Mouse (Mus musculus): ENCODE measurements at regions not wholly inside any gene's neighbourhood (a gene's known extent, or its start where the extent isn't known, plus 50 kb on each side); places are given as distances from the start of the nearest gene placed in this dataset.

DNA sequence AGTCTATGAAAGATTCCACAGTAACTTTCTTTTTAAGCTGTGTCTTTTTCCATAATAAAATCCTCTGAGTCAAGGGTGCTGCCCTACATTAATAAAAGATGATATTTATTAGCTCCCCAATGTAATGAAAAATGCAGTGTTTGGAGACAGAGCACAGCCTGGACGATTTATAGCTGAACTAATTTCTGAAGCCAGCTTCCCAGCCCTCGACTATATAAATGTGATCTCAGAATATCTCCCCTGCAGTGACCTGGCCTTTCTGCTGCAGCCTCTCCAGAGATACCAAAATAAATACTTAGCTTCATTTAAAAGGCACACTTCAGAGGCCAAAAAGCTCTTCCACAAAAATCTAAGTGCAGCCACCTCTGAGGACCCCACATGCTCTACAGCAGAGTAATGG lies 534.7 kb downstream of the Zfp619 start:
- intact Hi-C loops (cut with DNase I) = no loop called here

DNA sequence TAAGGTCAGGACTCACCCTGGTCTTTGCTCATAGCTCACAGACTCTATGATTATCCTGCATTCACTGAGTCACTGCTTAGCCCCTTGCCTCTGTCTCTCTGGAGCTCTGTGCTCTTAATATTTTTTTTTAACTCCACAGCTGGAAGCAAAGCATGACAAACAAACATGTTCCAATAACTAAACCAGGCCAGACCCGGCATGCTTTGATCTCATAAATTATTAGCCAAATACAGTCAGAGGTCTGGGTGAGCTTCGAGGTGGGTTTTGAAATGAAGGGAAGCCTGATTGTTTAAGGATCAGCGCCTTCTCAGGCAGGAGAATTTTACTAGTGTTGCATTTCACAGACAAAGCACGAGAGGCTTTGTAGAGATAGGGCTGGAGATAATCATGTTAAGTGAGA lies 541.3 kb downstream of the Zfp619 start:
- intact Hi-C loops (cut with DNase I) = no loop called here

DNA sequence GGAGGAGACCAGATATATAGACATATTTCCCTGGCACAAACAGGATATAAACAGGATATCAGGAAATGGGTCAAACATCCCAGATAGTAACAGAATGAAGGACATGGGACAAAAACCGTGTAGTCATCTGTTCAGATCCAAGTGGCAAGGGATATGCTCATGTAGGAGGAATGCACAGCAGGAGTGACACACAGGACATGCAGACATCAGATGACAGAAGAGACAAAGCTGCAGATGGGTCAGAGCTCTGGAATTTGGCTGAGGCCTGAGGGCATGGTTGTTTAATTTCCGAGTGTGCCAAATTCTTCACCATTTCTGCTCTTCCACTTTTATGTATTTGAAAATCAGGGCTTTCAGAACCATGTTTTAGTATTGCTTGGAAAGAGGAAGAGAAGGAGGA lies 547.1 kb downstream of the Zfp619 start:
- intact Hi-C loops (cut with DNase I) = no loop called here

DNA sequence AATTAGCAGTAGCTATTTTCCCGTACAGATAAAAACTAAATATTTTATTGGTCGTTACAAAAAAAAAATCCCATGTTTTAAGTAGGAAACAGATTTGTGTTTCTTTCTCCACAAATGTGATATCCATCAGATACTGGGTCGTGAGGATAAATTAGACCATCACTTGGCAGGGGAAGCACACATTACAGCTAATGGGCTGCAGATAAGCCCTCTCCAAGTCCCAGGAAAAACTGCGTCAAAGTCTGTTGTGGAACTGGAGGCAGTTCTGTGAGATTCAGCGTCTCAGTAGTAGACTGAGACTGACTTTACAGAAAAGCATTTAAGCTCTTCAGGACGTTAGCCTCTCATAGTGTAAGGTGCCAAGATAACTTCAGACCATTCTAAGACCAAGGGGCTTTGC lies 548.0 kb downstream of the Zfp619 start:
- intact Hi-C loops (cut with DNase I) = no loop called here

DNA sequence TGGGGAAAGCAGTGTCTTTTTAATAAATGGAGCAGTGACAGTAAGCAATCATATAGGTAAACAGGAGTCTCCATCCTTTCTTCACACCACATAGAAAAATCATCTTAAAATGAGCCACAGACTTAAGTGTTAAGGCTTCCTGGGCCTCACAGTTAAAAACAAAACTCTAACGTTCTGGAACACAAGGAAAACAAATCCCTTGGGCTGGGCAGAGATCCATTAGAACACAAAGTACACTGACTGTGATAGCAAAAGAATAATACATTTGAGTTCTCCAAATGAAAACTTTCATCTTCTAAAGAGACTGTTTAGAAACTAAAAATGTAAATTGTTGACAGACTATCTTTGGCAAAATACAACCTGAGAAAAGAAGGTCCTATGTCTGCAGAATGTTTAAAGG lies 549.8 kb downstream of the Zfp619 start:
- intact Hi-C loops (cut with DNase I) = no loop called here

DNA sequence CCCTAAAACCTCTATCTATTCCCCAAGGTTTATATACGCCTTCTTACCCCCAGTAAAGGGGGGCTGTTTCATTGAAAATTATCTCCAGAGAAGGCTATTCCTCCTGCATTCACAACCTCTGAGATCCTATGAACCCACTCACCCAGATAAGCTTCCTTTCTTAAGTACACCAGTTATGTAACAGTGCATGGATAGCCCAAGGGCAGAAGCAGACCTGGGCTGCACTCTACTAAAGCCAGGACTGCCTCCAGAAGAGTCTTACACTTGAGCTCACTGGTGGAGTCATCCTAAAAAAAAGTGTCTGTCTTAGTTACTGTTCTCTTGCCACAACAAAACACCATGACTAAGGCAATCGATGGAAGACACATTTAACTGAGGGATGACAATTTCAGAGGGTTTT lies 553.7 kb downstream of the Zfp619 start:
- intact Hi-C loops (cut with DNase I) = no loop called here

DNA sequence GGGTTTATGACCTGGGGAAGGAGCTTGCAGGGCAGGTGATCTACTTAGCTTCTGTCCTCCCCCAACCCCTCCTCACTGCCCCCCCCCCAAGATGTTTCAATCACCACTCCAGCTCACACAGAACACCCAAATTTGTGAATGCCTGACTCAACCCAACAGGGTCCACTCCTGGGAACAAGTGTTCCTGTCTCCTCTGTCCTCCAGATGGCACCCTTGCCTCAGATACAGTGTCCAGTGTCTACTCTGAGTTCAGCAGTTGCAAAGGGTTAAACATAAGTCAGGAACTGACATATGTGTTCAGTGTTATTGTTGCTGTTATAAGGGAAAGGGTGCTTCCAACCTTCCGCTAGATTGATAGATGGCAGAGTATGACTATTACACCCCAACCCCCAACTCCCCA lies 554.9 kb downstream of the Zfp619 start:
- intact Hi-C loops (cut with DNase I) = no loop called here

DNA sequence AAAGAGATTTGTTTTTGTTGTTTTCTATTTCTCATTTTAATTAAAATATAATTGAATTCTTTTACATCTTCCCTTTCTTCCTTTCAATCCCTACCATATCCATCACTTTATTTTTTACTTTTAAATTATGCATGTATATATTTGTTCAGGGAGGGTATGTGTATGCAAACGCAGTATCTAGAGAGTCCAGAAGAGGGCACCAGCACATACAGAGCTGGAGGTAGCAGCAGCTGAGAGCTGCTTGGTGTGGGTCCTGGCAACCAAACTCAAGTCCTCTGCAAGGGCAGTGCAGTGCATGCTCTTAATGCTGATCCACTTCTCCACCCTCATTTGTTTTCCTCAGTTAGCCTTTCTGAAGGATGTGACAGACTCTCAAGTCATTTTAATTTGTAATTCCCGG lies 568.7 kb downstream of the Zfp619 start:
- intact Hi-C loops (cut with DNase I) = loop anchor here (2.0 to 10.0 kb wide), 3 partner anchors 187 to 371 kb away; no protein-coding TSS in a partner anchor

DNA sequence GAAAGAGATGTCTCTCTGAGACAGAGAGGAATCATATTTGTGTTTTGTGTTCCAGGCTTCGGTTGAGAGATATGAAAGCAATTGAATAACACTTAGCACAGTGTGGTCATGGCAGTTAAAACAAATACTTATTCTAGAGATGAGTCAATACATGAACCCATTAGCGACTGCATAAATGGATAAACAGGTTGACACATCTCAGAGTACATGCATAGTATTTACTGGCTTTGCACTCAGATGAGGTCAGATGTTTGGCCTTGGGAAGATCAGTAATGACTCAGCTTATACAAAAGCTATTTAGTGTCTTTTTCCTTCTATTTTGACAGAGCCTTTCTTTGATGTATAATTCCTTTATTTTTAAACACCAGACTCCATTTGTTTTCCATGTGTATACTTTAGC lies 579.5 kb downstream of the Zfp619 start:
- intact Hi-C loops (cut with DNase I) = no loop called here

DNA sequence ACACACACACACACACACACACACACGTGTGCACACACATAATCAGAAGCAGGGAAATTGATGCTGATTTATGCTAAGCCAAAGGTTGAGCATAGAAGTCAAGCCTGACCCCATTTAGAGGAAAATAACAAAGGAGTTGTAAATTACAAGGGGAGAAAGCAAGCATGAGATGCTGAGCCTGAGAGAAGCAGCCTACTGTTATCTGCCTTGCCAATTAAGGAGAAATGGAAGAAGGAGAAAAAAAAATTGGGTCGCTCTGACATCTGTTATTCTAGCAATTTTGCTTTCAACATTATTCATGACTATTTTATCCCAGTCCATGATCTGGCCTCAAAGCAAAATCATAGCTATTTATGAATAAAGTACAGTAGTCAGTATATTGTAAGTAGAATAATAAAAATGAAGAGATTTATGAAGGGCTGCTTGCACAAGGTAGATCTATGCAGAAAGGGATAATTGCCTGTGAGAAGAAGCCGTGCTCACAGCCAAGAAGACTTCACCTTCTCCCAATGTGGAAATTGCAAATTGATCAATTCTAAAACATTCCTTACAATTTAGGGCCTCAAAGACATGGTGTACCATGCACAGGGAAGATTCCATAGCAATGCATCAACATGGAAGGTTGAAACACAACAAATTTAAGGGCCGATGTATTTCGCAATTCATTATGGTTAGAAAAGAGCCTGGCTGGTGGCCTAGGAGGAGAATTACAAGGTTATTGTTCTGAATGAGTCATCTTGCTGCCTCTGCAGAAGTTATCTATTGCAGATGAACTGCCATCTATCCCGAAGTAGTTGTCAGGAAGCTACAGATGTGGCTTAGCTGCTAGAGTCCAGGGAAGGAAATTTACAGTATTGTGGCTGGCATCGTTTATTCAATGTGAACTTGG lies 585.7 kb downstream of the Zfp619 start:
- intact Hi-C loops (cut with DNase I) = no loop called here

DNA sequence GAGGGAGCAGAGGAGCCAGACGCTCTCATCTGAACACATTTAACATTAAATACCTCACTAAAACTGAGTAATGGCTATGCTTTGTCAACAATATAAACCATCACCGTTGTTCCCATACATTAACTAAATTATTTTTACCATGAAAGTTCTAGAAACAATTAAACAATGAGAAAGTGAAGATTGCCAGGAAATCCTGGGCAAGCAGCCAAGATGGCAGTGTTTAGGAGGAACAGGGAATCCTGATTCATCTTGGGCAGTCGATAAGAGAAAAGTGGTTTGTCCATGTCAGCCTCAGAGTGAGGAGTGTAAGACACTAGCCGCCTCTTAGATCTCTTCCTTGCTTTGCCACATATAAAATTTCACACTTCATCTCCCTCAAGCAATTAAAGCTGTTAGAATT lies 625.3 kb downstream of the Zfp619 start:
- intact Hi-C loops (cut with DNase I) = no loop called here

DNA sequence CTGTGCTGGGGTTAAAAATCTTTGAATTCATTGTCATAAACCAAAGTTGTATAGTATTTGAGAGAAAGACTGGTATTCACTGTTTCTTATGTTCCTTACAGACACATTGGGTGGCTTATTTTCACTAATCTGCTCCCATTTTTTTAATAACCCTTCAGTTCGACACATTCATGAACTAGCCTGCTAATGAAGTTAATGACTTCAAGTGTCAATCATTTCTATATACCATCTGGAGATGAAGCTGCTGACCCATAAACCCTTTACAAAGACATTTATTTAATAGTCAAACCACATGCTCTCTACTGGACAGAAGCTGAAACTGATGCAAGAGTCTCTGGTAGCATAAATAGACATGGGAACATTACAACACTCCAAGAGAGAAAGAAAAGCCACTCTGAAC lies 626.9 kb downstream of the Zfp619 start:
- intact Hi-C loops (cut with DNase I) = no loop called here

DNA sequence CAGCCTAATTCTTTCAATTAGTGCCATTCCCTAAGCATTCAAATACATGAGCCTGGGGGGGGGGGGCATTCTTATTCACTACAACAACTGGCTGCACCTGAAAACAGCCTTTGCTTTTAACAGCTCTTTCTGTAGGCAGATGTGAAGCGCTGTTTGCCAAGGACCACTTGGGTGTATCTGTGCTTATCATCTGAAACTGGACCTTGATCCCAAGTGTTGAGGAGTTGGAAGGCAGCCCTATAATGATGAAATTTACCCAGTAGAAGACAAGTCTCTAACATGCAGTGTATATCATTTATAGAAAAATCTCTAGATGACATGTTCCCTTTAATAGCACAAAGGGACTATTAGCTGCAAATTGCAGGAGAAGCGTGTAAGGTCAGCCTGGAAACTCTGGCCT lies 660.0 kb downstream of the Zfp619 start:
- intact Hi-C loops (cut with DNase I) = no loop called here

DNA sequence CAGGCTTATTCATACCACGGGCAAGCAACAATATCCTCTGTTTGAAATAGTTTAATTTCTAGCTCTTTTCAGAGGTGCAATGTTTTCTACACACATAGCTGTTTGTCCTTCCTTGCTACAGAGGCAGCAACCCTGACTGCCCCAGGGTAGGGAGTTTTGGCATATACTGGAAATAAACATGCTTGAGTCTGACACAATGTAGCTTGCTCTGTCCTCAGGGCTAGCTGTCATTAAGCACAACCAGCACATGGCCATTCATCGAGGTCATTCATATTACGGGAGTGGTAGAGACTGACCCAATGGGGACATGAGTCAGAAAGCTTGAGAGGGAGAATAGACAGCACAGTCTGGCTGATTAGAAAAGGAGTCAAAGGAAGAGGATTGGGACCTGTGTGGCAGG lies 677.8 kb downstream of the Zfp619 start:
- intact Hi-C loops (cut with DNase I) = no loop called here

DNA sequence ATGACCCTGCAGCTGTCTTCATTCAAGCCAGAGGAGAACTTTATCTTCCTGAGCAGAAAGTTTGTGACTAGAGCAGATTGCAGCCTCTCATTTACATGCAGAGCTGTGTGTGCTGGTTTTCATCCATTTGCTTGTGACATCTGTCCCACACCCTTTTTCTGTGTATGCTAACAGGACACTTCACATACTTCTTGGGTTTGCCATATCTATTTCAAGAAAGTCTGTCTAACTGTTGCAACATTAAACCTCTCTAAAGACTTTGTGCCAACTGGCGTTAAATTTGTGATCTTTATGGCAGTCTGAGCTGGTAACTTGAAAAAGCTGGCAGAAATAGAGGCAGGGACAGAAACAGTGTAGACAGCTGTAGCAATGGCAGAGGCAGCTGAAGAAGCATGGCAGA lies 685.0 kb downstream of the Zfp619 start:
- intact Hi-C loops (cut with DNase I) = no loop called here

DNA sequence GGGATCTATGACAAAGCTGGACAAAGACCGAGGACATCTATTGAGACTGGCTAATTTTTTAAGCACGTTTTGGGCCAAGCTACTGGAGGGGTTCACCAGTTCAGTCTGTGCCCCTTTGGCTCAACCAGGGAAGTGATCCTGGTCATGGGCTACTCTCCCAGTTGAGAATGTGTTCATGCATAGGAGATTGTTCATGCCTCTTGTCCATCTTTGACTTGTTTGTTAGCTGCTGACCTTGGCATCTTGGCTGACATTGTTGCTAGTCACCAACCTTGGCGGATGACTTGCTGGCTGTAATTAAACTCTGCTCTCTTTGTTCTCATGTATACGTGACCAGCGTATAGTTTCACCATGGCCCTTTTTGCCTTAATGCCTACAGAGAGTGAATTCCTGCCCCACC lies 686.2 kb upstream of the Vstm2b start:
- intact Hi-C loops (cut with DNase I) = no loop called here

DNA sequence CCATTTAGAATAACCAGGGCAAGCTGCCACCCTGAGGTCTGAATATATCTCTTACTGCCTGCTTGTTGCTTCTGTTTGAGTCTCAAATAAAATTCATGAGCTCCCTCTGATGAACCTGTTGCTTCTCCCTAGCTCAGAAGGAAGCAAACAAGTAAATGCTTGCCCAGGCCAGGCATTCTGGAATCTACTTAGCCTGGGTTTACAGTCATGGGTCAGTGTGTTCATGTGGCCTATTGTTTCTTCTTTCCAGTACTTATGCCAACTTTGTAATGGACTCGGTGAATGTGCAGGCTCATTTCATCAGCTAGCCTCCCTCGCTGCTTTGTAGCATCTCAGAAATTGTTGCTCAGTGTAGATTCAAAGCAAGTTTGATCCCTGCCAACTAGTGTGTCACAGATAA lies 685.6 kb upstream of the Vstm2b start:
- intact Hi-C loops (cut with DNase I) = no loop called here

DNA sequence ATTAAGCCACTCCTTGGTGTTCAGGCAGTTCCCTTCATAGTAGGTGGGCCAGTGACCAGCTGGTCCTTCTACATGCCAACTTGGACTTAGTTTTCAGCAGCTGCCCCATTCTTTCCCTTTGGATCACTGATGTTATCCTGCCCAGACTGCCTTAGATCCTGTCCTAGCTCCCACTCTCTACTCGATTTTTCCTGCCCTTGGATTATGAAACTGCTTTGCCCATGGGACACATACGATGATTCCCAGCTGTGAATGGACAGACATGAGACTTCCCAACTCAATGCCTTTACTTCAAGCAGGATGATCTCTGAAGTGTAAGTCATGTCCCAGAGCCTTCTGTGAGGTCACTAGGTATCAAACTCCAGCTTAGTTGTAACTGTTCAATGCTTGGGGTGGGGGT lies 684.5 kb upstream of the Vstm2b start:
- intact Hi-C loops (cut with DNase I) = no loop called here

DNA sequence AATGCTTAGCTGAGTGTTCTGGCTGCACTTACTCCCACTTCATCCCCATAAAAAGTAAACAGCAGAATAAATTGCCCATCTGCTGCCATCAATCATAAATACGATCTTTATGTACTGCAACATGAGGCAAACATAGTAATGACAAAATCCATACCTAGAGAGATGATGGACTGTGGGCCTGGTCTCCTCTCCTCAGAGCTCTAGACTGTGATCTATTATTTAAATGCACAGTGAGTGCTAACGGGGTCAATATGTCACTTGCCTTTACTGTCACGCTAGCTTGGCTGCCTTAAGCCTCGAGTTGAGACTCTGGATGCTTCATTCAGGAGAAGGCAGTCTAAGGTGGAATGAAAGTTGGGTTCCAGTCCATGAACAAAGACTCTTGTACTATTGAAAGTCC lies 683.7 kb upstream of the Vstm2b start:
- intact Hi-C loops (cut with DNase I) = no loop called here

DNA sequence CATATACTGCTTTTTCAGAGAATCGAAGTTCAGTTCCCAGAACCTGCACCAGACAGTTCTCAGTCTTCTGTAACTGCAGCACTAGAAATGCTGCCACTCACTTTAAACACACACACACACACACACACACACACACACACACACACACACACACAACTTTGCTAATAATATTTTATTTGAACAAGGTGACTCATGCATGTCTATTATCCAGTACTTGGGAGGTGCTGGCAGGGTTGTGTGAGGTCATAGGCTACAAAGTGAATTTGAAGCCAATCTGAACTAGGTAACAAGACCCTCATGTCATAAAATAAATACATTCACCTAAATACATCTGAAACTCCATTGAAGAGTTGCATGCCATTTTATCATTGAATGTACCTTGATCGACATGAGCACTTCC lies 682.9 kb upstream of the Vstm2b start:
- intact Hi-C loops (cut with DNase I) = no loop called here

DNA sequence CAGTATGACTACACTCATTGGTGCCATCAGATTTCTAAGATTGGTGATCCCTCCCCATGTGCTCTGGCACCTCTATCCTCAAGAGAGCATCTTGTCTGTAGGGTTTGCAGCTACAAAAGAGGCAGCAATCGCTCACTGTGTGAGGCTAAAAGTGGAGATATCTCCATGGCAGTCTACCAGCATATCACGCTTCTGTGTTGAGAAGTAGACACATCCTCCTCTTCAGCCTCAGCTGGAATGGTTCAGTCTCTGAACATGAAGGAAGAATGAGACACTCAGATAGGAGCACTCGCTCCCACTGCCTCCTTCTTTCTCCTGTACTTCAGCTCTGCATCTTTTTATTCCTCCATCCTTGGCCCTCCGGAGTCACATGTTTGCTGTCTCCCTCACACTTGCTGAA lies 677.6 kb upstream of the Vstm2b start:
- intact Hi-C loops (cut with DNase I) = no loop called here

DNA sequence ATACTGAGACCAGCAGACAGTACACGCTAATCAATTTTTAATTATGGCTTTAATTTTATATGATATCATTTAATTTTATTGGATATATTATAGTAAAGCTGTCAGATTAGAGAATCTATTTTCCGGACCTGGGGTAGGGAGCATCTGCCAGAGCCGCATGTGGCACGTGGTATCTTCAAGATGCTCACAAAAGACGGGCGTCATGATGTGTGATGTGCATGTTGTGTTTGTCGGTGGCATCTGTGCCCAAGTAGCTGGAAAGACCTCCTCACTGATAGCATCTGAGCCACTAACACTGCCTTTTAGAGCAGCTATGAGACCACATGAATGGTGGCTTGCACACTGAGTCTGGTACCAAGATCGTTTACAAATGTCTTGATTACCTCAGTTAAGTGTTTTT lies 652.9 kb upstream of the Vstm2b start:
- intact Hi-C loops (cut with DNase I) = no loop called here

DNA sequence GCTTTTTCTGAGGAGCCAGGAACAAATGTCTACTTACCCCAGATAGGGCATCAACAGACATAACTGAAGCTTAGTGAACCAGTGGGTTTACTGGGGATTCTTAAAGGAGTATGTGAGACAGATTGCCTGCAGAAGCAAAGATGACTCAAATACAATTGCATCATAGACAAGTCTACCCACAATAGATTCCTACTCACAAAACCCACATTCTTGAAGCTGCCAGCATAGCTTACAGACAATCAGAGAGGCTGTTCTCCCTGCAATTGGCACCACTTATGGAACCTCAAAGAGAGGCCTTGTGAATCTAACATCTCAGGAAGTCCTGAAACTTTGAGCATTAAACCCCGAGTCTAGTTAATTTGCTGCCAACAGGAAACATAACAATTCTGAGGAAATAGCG lies 649.6 kb upstream of the Vstm2b start:
- intact Hi-C loops (cut with DNase I) = no loop called here

DNA sequence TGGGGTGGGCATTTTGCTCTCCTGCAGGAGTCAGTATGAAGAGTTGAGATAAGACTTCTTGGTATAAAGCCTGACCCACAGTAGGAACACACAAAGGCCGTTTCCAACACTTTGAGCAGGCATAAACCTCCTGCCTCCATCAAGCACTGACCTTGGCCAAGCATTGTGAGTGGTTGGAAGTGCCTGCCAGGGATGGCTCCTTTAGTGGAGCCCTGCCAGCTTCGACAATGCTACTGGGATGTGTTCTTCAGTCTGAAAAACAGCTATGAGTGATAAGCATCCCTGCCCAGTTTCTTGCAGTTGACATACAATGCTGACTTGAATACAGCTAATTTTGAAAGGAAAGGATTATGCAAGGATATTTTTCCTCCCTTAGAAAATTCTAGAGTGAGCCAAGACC lies 644.6 kb upstream of the Vstm2b start:
- intact Hi-C loops (cut with DNase I) = no loop called here
